Mouse (Mus musculus) ovary, adult 18-20 months (tissue): ENCODE measurements at regions not wholly inside any gene's neighbourhood (a gene's known extent, or its start where the extent isn't known, plus 50 kb on each side); places are given as distances from the start of the nearest gene placed in this dataset.

Experiments
- DNase-seq: peaks from one replicate; pipeline ENCODE4 v3.0.0; 2022; ENCODE audit warnings: low spot score, mixed read lengths

GRCm38 (mm10) chr14:24886164-24886563 lies 399.2 kb downstream of the Rps24 start:
- DNase-seq: no peak

GRCm38 (mm10) chr14:24886896-24887421 lies 400.0 kb downstream of the Rps24 start:
- no peak for DNase-seq

- no peak for DNase-seq
These were observed 403.9 kb downstream of the Rps24 start for GRCm38 (mm10) chr14:24890856-24891255.

- DNase-seq: no peak
These were observed 408.3 kb downstream of the Rps24 start for GRCm38 (mm10) chr14:24895196-24895595.

- no peak for DNase-seq
These were observed 409.8 kb downstream of the Rps24 start for GRCm38 (mm10) chr14:24896681-24897080.

- no peak for DNase-seq
These were observed 413.7 kb downstream of the Rps24 start for GRCm38 (mm10) chr14:24900501-24901179.

- DNase-seq: no peak
These were observed 414.8 kb downstream of the Rps24 start for GRCm38 (mm10) chr14:24901726-24902125.

GRCm38 (mm10) chr14:24902870-24903269 lies 415.9 kb downstream of the Rps24 start:
- DNase-seq: no peak

GRCm38 (mm10) chr14:24904712-24905111 lies 417.8 kb downstream of the Rps24 start:
- no peak for DNase-seq

- DNase-seq: no peak
These were observed 420.0 kb downstream of the Rps24 start for GRCm38 (mm10) chr14:24906916-24907315.

GRCm38 (mm10) chr14:24908377-24908776 lies 421.5 kb downstream of the Rps24 start:
- DNase-seq: no peak

GRCm38 (mm10) chr14:24911621-24912020 lies 424.7 kb downstream of the Rps24 start:
- no peak for DNase-seq

GRCm38 (mm10) chr14:24919056-24919455 lies 432.1 kb downstream of the Rps24 start:
- no peak for DNase-seq

- no peak for DNase-seq
These were observed 435.1 kb downstream of the Rps24 start for GRCm38 (mm10) chr14:24922006-24922405.

- no peak for DNase-seq
These were observed 437.6 kb downstream of the Rps24 start for GRCm38 (mm10) chr14:24924561-24924960.

GRCm38 (mm10) chr14:24926086-24927048 lies 439.4 kb downstream of the Rps24 start:
- no peak for DNase-seq

GRCm38 (mm10) chr14:24928726-24929125 lies 441.8 kb downstream of the Rps24 start:
- no peak for DNase-seq

- no peak for DNase-seq
These were observed 443.3 kb downstream of the Rps24 start for GRCm38 (mm10) chr14:24930251-24930650.

- no peak for DNase-seq
These were observed 451.0 kb downstream of the Rps24 start for GRCm38 (mm10) chr14:24937876-24938275.

- DNase-seq: no peak
These were observed 452.1 kb downstream of the Rps24 start for GRCm38 (mm10) chr14:24939068-24939467.

- peak; percentile 17 for DNase-seq
These were observed 452.7 kb downstream of the Rps24 start for GRCm38 (mm10) chr14:24939476-24940200.

GRCm38 (mm10) chr14:24945716-24946115 lies 458.8 kb downstream of the Rps24 start:
- no peak for DNase-seq
